Mouse (Mus musculus) liver, postnatal 0 days (tissue): Measurements from ENCODE around the gene Tstd1. TPM values are rescaled to one million over a fixed set of nuclear protein-coding genes. Genes with fewer than 3 reads are reported as not detected.
A peak's percentile ranks its signal among the peaks of the same experiment; 100 is the strongest.

Source experiments
- ATAC-seq: fragments of 200-750 bp; cut with Nextera tagmentation; 2 replicates; pipeline ENCODE4 v1.8.0; 2017; ENCODE audit warnings: mild to moderate bottlenecking, moderate library complexity
- DNase-seq: peaks from one replicate; pipeline ENCODE4 v3.0.0-alpha.2; 2016
- H3K27ac ChIP-seq: fragments of 300-500 bp; sonication (generic); 2 replicates; pipeline ENCODE4 v1.5.1; 2014; ENCODE audit warnings: antibody characterized with exemption, moderate library complexity, mild to moderate bottlenecking, low read depth
- H3K27me3 ChIP-seq: fragments of 300-500 bp; sonication (generic); 2 replicates; pipeline ENCODE4 v1.6.1; 2014; ENCODE audit warnings: low read length, control low read depth, mixed read lengths; ENCODE audit not compliant: insufficient read depth
- H3K36me3 ChIP-seq: fragments of 300-500 bp; sonication (generic); replicated peaks from 2 replicates; pipeline ENCODE4 v1.6.1; 2014; ENCODE audit warnings: mild to moderate bottlenecking, control low read depth, low read length, moderate library complexity, mixed read lengths; ENCODE audit not compliant: insufficient read depth
- H3K4me1 ChIP-seq: fragments of 300-500 bp; sonication (generic); 2 replicates; pipeline ENCODE4 v1.6.1; 2014; ENCODE audit warnings: antibody characterized with exemption, mild to moderate bottlenecking, control low read depth; ENCODE audit not compliant: insufficient read depth
- H3K4me2 ChIP-seq: fragments of 300-500 bp; sonication (generic); 2 replicates; pipeline ENCODE4 v1.6.1; 2014; ENCODE audit warnings: low read depth, mild to moderate bottlenecking, low read length, moderate library complexity, mixed read lengths
- H3K4me3 ChIP-seq: fragments of 300-500 bp; sonication (generic); 2 replicates; pipeline ENCODE4 v1.5.1; 2014; ENCODE audit warnings: low read depth, low read length
- H3K9ac ChIP-seq: fragments of 300-500 bp; sonication (generic); replicated peaks from 2 replicates; pipeline ENCODE4 v1.6.1; 2014; ENCODE audit warnings: mild to moderate bottlenecking, moderate library complexity
- H3K9me3 ChIP-seq: fragments of 300-500 bp; sonication (generic); 2 replicates; pipeline ENCODE4 v1.6.1; 2016; ENCODE audit warnings: mild to moderate bottlenecking, control low read depth, low read length, mixed read lengths
- CTCF ChIP-seq: sonication (generic); IDR thresholded peaks from 2 replicates; pipeline ENCODE4 v1.5.1; 2016; ENCODE audit warnings: antibody characterized with exemption, low read depth
- EP300 ChIP-seq: IDR thresholded peaks from 2 replicates; pipeline ENCODE4 v1.6.1; 2016; ENCODE audit warnings: antibody characterized with exemption, low read depth, mild to moderate bottlenecking
- WGBS: fragments of 180-500 bp; shearing (Covaris S2); extraction: QIAGEN DNeasy Blood & Tissue Kit; methylation state at CpG from one replicate; pipeline ENCODE4 v1.1.7; 2014; ENCODE audit not compliant: insufficient replicate concordance; 5-methylcytosine and 5-hydroxymethylcytosine counted together
- polyA plus RNA-seq: library from polyadenylated mRNA; unstranded; fragments of >200 nt; fragmentation: Nextera tagmentation; extraction: Ambion mirVana; gene quantifications from 2 replicates; pipeline ENCODE4 v1.2.1, GENCODE M21; 2015

Gene Tstd1
- polyA plus RNA-seq = 36.5 and 37.8 TPM in 2 replicates

- TF ChIP-seq EP300 = 0 out of 2 replicates have a peak, but pooled peaks have one; percentile 22
- TF ChIP-seq CTCF = no peak
- Histone ChIP-seq H3K27ac (peak within 1 kb of the TSS; percentile 66), H3K9ac (no peak within 1 kb of the TSS), H3K4me1 (peaks cover 7% of the 10 kb centered on the region), H3K4me2 (peak within 1 kb of the TSS; percentile 26), H3K36me3 (peaks cover 36% of the 10 kb centered on the region), H3K9me3 (no peaks in the 10 kb centered on the region), H3K4me3 (no peak within 1 kb of the TSS), H3K27me3 (no peaks in the 10 kb centered on the region)
- ATAC-seq = peak; percentile 90
- WGBS = 66% methylated on average over 5 of the region's 5 CpGs
- peak; percentile 59 for DNase-seq
Observed at GRCm38 (mm10) chr1:171418660-171419059, at the start of gene Tstd1. TSS of gene Tstd1 (plus strand) at chr1:171418872.

DNA sequence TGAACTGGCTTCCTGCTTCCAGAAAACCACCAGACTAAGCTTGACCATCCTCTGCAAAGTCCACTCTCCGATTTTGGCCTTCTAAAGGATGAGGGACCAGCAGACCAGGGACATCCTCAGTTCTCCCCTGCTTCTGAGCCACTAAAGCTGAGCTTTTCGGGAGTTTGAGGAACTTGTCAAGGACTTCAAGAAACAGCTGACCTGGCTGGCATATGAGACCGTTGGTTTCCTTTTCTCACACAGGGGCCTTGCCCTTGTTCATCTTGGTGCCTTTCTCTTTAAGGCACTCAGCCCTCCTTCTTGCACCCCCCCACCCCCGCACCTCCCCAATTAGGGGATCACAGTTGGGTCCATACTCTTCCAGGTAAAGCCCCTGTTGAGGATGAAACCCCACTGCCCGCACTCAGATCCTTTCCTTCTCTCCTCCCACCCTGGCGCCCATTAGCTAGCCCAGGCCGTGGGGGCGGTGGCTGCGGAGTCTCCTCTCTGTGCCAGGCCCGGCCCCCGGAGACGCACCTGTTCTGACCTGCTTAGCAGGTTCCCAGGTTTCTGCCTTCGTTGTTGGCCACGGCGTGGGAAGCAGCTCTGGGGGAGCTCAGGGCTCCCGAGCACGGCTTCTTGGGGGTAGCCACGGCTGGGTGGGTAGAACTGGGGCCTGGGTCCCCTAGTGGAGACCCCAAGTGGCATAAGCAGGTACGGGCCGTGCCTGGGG, 48.7 kb upstream of the Tstd1 start, which contains the start of gene Nectin4:
Gene Nectin4, plus strand, starts transcription at position 255 of the 712 bp plus-strand sequence.
- Histone ChIP-seq H3K4me1 (0 out of 2 replicates have a peak, but pooled peaks cover 2% of the 10 kb centered on the region), H3K36me3 (no peaks in the 10 kb centered on the region), H3K4me2 (peak within 1 kb of the TSS; percentile 51), H3K9me3 (no peaks in the 10 kb centered on the region), H3K9ac (no peak within 1 kb of the TSS; the same call in 1 of the 2 replicates), H3K4me3 (no peak within 1 kb of the TSS), H3K27ac (no peak within 1 kb of the TSS; the same call in 1 of the 2 replicates), H3K27me3 (0 out of 2 replicates have a peak, but pooled peaks cover 3% of the 10 kb centered on the region)
- 46% methylated on average over 20 of the region's 20 CpGs for WGBS
- ATAC-seq = no peak
- TF ChIP-seq CTCF = no peak
- TF ChIP-seq EP300 = no peak
- DNase-seq = no peak

DNA sequence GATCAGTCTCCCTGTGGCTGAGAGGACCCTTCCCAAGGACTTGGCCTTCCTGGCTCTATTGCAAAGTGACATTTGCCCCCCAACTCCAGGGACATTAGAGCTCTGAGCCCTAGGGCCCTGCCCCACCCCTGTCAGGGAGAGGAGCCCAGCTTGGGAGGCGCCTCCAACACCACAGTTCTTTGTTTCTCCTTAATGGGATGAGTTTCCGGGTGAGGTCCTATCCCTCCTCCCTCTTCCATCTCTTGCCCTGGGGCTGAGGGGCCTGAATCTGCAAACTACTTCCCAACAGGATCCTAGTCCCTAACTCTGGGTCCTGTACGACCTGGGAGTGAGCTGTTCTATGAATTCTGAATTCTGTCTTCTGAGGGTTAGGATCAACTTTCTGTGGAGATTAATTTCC, 45.8 kb upstream of the Tstd1 start:
- DNase-seq = no peak
- Histone ChIP-seq H3K4me2 (no peak overlapping the region), H3K36me3 (no peaks in the 10 kb centered on the region)

GRCm38 (mm10) chr1:171373946-171374345, 44.7 kb upstream of the Tstd1 start:
- H3K27me3 ChIP-seq = 0 out of 2 replicates have a peak, but pooled peaks cover 3% of the 10 kb centered on the region
- H3K36me3 ChIP-seq = no peaks in the 10 kb centered on the region
- no peaks in the 10 kb centered on the region for H3K9me3 ChIP-seq
- no peak overlapping the region for H3K4me3 ChIP-seq
- 0 out of 2 replicates have a peak, but pooled peaks cover 2% of the 10 kb centered on the region for H3K4me1 ChIP-seq
- WGBS = 10% methylated on average over 3 of the region's 4 CpGs
- DNase-seq (no peak), ATAC-seq (no peak)
- TF ChIP-seq CTCF = no peak
- no peak for TF ChIP-seq EP300
- no peak overlapping the region for H3K9ac ChIP-seq
- H3K4me2 ChIP-seq = no peak overlapping the region
- no peak overlapping the region for H3K27ac ChIP-seq

More for the DNA sequence above, 45.8 kb upstream of the Tstd1 start:
- Histone ChIP-seq H3K27ac (no peak overlapping the region), H3K4me1 (0 out of 2 replicates have a peak, but pooled peaks cover 2% of the 10 kb centered on the region), H3K27me3 (0 out of 2 replicates have a peak, but pooled peaks cover 3% of the 10 kb centered on the region), H3K9ac (no peak overlapping the region), H3K4me3 (no peak overlapping the region), H3K9me3 (no peaks in the 10 kb centered on the region)
- no peak for TF ChIP-seq CTCF
- TF ChIP-seq EP300 = no peak
- WGBS = 67% methylated on average over 3 of the region's 3 CpGs
- ATAC-seq = no peak

DNA sequence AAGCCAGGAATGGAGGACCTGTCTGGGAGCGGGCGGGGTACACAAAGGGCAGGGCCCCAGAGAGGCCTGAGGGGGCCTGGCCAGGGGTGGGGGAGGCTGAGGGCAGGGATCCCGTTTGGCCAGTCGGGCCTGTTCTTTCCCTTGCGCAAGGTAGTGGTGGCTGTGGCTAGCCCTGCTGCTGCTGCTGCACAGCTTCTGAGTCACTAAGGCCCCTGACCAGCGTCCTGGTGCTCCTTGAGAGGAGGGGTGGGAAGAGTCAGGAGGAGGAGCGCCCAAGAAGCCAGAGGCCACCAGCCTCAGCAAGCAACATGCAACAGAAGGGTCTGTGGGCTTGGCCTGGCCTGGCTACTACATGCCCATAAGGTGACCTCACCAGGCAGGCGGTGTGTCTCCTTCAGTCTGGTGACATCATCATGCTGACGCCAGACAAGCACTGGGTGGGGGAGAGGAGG, 43.0 kb upstream of the Tstd1 start:
- ATAC-seq (no peak), DNase-seq (no peak)
- Histone ChIP-seq H3K9me3 (no peaks in the 10 kb centered on the region), H3K4me2 (no peak overlapping the region), H3K9ac (no peak overlapping the region), H3K36me3 (no peaks in the 10 kb centered on the region), H3K4me3 (no peak overlapping the region), H3K27ac (no peak overlapping the region), H3K27me3 (0 out of 2 replicates have a peak, but pooled peaks cover 13% of the 10 kb centered on the region), H3K4me1 (peaks cover 8% of the 10 kb centered on the region)
- 46% methylated on average over 9 of the region's 9 CpGs for WGBS
- TF ChIP-seq CTCF = no peak
- TF ChIP-seq EP300 = no peak

DNA sequence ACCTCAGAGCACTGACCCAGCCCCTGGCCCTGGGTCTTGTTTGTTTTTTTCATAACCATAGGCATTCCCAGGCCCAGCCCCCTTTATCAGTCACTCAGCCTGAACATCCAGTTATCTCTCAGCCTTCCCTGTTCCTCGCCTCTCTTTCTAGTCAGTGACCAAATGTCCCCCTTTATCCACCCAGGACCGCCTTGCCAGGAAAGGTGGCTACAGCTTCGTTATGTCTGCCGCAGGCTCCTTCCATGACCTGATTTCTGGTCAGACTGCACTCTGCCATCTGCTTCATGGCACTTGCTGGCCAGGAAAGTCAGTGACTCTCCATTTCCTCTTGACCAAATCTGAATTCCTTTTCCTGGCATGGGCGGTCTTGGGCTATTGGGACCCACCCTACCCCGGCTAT, 40.4 kb upstream of the Tstd1 start:
- TF ChIP-seq EP300 = no peak
- no peak for TF ChIP-seq CTCF

More for the DNA sequence above, 40.4 kb upstream of the Tstd1 start:
- Histone ChIP-seq H3K9me3 (no peaks in the 10 kb centered on the region), H3K36me3 (no peaks in the 10 kb centered on the region), H3K27me3 (0 out of 2 replicates have a peak, but pooled peaks cover 13% of the 10 kb centered on the region), H3K27ac (no peak overlapping the region), H3K4me3 (no peak overlapping the region), H3K9ac (no peak overlapping the region), H3K4me1 (peaks cover 11% of the 10 kb centered on the region), H3K4me2 (no peak overlapping the region)
- no peak for DNase-seq
- 69% methylated on average over 6 of the region's 6 CpGs for WGBS
- ATAC-seq = no peak
